Mouse (Mus musculus) T-helper 2 cell (primary cell): ENCODE data around the gene Kif26b.

Source experiments
- in situ Hi-C: fragments of 300-600 bp; cut with MboI, MseI; formaldehyde crosslinking; loops from one replicate; pipeline ENCODE4 v1.15.1; 2025; ENCODE audit warnings: high pct_unique_total_duplicates

The Kif26b gene

GRCm38 (mm10) chr1:178836998-178837397 lies 308.1 kb downstream of the Kif26b start:
- in situ Hi-C loops, result no loop called here

- in situ Hi-C loops, result no loop called here
Observed at GRCm38 (mm10) chr1:178838696-178839320, 309.9 kb downstream of the Kif26b start.

GRCm38 (mm10) chr1:178840311-178840710 lies 311.4 kb downstream of the Kif26b start:
- in situ Hi-C loops, result no loop called here

GRCm38 (mm10) chr1:178844839-178845238 lies 315.9 kb downstream of the Kif26b start:
- in situ Hi-C loops, result no loop called here

GRCm38 (mm10) chr1:178847569-178847968 lies 318.6 kb downstream of the Kif26b start:
- in situ Hi-C loops, result no loop called here

- in situ Hi-C loops, result no loop called here
Observed at GRCm38 (mm10) chr1:178848380-178849106, 319.6 kb downstream of the Kif26b start.

GRCm38 (mm10) chr1:178850569-178850968 lies 321.6 kb downstream of the Kif26b start:
- in situ Hi-C loops, result no loop called here

- in situ Hi-C loops, result no loop called here
Observed at GRCm38 (mm10) chr1:178854936-178855335, 326.0 kb downstream of the Kif26b start.

- in situ Hi-C loops, result no loop called here
Observed at GRCm38 (mm10) chr1:178855974-178856373, 327.0 kb downstream of the Kif26b start.

GRCm38 (mm10) chr1:178860671-178861391 lies 331.9 kb downstream of the Kif26b start:
- in situ Hi-C loops, result no loop called here

GRCm38 (mm10) chr1:178861392-178861762 lies 332.5 kb downstream of the Kif26b start:
- in situ Hi-C loops, result no loop called here

GRCm38 (mm10) chr1:178863756-178864155 lies 334.8 kb downstream of the Kif26b start:
- in situ Hi-C loops, result no loop called here

GRCm38 (mm10) chr1:178864297-178864696 lies 335.4 kb downstream of the Kif26b start:
- in situ Hi-C loops, result no loop called here

GRCm38 (mm10) chr1:178866757-178867156 lies 337.8 kb downstream of the Kif26b start:
- in situ Hi-C loops, result no loop called here

GRCm38 (mm10) chr1:178871055-178871454 lies 342.1 kb downstream of the Kif26b start:
- in situ Hi-C loops, result no loop called here

- in situ Hi-C loops, result no loop called here
Observed at GRCm38 (mm10) chr1:178876926-178877325, 348.0 kb downstream of the Kif26b start.

- in situ Hi-C loops, result no loop called here
Observed at GRCm38 (mm10) chr1:178878676-178879075, 349.8 kb downstream of the Kif26b start.

- in situ Hi-C loops, result no loop called here
Observed at GRCm38 (mm10) chr1:178880905-178881304, 352.0 kb downstream of the Kif26b start.

- in situ Hi-C loops, result no loop called here
Observed at GRCm38 (mm10) chr1:178886671-178887070, 357.7 kb downstream of the Kif26b start.

GRCm38 (mm10) chr1:178892376-178892775 lies 363.5 kb downstream of the Kif26b start:
- in situ Hi-C loops, result no loop called here

- in situ Hi-C loops, result no loop called here
Observed at GRCm38 (mm10) chr1:178893229-178894080, 364.5 kb downstream of the Kif26b start.

- in situ Hi-C loops, result no loop called here
Observed at GRCm38 (mm10) chr1:178894081-178894401, 365.1 kb downstream of the Kif26b start.
